Mouse (Mus musculus) cerebellum, postnatal 36 days (tissue): Measurements from ENCODE around the gene Scyl2.
"Not testable (repeated sequence)": the region's sequence is repeated elsewhere in the genome, so short reads cannot be mapped to it uniquely, and the experiment has no call there.

Source experiments
- DNase-seq, 2 experiments: peaks; one replicate each; pipeline ENCODE4 v3.0.0; 2021 to 2022; ENCODE audit warnings: mixed read lengths in 2 of 2

Gene Scyl2

DNA sequence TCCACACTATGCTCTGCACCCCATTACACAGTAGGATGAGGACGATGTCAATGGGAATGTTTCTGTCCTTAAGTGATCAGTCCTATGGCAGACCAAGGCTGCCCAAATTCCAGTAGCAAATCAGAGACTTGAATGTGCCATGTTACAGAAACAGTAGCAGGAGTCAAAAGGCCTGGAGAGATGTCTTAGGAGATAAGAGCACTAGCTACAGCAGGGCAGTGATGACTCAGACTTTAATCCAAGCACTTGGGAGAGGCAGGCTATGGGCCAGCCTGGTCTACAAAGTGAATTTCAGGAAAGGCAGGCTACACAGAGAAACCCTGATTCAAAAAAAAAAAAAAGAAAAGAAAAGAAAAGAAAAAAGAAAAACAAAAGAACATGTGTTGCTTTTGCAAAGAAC, 6.6 kb downstream of the Scyl2 start:
- no peak for DNase-seq

DNA sequence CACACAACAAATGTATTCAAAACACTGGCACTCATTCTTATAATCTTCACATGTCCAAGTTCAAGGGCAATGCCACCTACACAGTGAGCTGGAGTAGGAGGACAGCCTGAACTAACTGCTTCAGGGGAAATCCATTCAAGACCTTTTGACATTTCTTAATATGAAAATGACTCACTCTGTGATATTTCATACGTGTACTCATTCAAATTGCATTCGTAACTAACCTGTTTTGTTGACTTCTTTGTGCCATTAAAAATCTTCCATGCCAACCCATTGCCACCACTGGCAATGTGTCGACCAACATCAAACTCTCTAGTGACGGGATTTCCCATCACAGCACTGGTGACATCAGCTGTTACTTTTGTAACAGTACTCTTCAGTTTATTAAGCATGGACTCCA, 8.0 kb downstream of the Scyl2 start:
- no peak for DNase-seq

DNA sequence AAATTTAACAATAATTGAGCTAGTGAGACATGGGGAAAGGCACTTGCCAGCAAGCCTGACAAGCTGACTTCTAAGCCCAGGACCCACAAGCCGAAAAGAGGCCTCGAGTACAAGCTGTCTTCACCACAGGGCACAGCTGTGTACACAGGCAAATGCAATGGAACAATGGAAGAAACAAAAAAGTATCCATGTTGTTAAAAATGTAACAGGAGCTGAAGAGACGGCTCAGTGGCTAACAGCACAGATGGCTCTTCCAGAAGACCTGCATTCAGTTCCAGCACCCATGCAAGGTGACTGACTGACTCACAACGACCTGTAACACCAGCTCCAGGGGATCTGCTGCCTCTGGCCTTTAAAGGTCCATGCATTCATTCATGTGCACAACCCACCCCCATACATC, 9.5 kb downstream of the Scyl2 start:
- DNase-seq: peak; percentile 19 to 34

- not testable (repeated sequence) for DNase-seq
Measured at GRCm38 (mm10) chr10:89670371-89670770, 15.7 kb downstream of the Scyl2 start.

DNA sequence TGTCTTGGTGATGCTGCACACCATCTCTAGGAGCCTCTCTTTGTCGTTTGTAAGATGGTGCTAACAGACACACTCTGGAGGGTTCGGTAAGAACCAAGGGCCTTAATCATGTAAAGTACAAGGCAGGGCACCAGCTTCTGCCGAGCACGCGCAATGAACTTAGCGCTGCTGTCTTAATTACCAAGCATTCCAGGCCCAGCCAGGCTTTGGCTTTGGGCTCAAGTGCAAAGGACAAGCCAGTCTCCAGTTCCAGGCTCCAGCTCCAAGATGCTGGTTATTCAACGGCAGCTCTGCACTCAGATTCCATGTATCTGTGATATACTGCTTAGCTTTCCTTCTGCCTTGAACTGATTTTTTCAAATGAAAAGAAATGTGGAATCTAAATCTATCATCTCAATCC, 18.5 kb downstream of the Scyl2 start:
- DNase-seq: no peak

GRCm38 (mm10) chr10:89665679-89666078, 20.4 kb downstream of the Scyl2 start:
- peak; percentile 74 to 77 for DNase-seq

GRCm38 (mm10) chr10:89664977-89665645, 21.0 kb downstream of the Scyl2 start:
- DNase-seq: peak; percentile 19 to 31

DNA sequence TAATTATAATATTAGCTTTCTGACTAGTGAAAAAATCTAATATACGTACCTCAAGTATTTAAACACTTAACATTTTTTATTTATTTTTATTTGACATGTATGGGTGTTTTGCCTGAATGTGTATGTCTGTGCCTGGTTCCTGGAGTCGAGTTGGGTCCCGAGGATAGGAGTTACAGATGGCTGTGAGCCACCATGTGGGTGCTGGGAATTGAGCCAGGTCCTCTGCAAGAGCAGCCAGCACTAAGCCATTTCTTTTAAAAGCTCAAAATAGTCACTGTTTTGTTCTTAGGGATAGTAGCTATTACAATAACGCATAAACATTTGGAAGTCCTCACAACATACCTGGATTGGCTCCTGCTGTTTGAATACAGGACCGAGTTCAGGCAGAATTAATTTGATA, 29.7 kb downstream of the Scyl2 start:
- peak; percentile 69 to 77 for DNase-seq

GRCm38 (mm10) chr10:89652912-89653311, 33.2 kb downstream of the Scyl2 start:
- DNase-seq: no peak

- DNase-seq: no peak
Measured at GRCm38 (mm10) chr10:89651691-89652090, 34.4 kb downstream of the Scyl2 start.

GRCm38 (mm10) chr10:89646918-89647317, 39.2 kb downstream of the Scyl2 start:
- DNase-seq: no peak

DNA sequence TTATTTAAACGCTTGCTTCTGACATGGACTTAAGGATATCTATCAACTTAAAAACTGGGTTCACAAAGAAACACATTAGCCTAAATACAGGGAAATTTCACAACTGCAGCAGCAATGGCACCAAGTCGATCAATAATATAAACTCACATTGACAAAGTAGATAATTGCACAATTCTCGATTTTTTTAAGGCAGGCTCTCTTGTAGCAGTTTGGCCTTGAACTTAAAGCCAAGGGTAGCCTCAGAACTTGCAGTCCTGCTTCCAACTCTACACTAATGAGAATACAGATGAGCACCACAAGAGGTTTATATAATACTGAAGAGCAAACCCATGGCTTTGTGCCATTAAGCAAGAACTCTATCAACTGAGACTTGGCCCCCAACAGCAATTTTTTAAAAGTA, 49.1 kb downstream of the Scyl2 start:
- no peak for DNase-seq

DNA sequence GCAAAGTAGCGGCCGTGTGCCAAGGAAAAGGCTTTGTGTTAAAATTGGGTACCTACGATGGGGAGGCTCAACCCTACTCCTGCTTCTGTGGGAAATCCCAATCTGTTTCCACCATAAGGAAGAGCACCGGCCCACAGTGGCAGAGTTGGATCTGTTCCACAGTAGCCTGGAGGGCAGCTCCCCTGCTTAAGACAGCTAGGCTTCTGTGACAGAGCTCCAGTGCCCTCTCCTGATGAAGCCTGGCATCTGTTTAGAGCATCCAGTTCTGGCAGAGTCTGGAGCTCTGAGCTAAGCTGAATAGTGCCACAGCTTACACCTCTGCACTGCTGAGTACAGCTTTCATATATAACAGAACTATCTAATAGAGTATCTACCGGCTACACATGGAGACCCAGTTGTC, 51.1 kb downstream of the Scyl2 start:
- peak; percentile 46 to 48 for DNase-seq

DNA sequence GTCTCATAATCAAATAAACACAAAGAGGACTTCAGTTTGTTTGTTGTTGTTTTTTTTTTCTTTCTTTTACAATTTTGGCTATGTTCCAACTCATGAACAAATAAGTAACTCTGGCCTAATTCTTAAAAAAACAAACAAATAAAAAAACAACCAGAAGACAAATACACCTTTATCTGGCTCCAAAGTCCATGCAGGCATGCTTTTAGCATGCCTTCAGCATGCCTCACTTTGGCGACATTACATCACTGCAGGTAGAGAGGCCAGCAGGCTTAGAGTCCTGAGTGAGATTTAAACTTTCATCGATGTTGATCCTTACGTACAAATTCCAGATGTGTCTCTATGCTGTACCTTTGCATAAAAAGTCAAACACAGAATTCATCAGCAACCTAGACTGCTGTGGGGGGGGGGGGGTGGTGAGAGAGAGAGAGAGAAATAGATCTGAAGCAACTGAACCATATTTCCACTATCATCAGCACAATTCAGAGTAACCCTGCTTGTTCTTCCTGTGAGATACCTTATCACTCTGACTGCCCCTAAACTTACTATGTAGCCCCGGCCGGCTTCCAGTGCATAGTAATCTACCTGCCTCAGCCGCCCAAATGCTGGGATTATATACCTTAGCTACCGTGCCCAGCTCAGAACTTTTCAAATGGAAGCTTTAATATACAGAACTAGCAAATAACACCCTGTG, 52.2 kb downstream of the Scyl2 start:
- DNase-seq: no peak

GRCm38 (mm10) chr10:89633121-89633520, 53.0 kb downstream of the Scyl2 start:
- DNase-seq: no peak

DNA sequence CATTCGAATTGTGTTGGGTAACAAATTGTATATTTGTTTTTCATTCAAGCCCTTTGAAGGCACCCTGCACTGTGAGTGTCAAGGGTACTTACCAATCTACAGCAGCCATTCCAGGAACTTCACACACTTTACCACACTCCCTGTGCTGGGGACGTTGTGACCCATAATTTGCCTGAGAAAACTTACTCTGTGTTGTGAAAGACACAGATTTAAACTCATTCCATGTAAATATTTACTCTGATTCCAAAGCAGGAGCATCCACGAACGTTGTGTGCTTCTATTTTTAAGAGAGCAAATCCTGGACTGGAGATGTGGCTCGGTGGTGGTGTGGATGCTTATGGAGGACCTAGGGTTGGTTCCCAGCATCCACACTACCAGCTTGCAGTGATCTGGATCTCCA, 54.3 kb downstream of the Scyl2 start:
- DNase-seq: no peak

GRCm38 (mm10) chr10:89630564-89630963, 55.5 kb downstream of the Scyl2 start:
- DNase-seq: no peak

- DNase-seq: peak in 1 of 2 experiments; percentile 53
Measured at GRCm38 (mm10) chr10:89630052-89630451, 56.0 kb downstream of the Scyl2 start.

DNA sequence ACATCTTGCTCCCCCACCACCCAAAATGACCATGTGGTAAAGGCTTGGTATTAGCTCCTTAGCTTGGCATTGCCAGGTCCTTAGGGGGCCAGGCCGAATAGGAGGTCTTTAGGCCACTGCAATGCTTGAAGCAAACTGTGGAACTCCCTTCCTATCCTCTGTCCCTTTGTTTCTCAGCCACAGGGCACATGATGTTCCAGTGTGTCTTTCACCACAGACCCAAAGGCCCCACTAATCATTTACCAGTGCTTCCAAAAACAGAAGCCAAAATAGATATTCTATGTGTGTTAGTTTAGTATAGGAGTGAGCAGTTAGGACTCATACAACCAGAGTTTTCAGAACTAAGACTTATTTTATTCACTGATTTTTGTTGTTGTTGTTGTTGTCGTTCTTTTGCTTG, 59.4 kb downstream of the Scyl2 start:
- no peak for DNase-seq

DNA sequence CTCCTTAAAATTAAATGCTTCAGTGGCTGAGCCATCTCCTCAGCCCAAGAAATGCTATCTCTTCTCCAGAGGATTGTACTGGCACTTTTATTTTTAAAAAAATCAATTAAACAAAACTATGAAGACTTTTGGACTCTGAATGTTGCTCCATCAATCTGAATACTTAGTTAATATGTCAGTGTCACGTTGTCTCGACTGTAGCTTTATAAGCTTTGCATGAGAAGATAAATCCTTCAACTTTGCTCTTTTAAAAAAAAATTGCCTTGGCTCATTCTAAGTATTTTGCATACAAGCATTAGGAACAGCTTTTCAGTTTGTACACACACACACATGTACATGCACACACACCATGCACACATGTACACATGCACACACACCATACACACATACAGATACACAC, 61.9 kb downstream of the Scyl2 start:
- no peak for DNase-seq

- DNase-seq: no peak
Measured at GRCm38 (mm10) chr10:89621129-89621528, 65.0 kb downstream of the Scyl2 start, which contains the start of gene Slc17a8. Slc17a8 (minus strand) TSS chr10:89621253.

- no peak for DNase-seq
Measured at GRCm38 (mm10) chr10:89599311-89599710, 86.8 kb downstream of the Scyl2 start.

- DNase-seq: no peak
Measured at GRCm38 (mm10) chr10:89597275-89597674, 88.8 kb downstream of the Scyl2 start.

GRCm38 (mm10) chr10:89595935-89596334, 90.2 kb downstream of the Scyl2 start:
- DNase-seq: no peak

DNA sequence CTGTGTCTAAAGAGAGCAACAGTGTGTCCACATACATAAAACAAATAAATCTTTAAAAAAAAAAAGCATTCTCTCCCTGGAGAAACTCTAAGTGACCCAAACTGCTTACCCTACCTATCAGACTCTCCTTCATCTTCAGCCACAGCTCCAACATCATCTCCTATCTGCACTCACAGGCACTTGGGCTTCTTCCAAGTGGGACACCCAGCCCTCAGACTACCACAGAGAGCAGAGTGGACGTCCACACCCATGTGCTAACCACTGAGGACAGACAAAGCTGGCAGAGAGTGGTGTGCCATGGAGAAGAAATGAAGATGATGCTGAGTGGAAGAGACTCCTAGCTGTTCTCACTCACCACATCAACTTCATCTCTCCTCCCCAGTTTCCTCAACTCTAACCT, 90.6 kb downstream of the Scyl2 start:
- no peak for DNase-seq
